Mouse (Mus musculus): Measurements from ENCODE around the gene Kank2. TPM values are rescaled to one million over a fixed set of nuclear protein-coding genes. Genes with fewer than 3 reads are reported as not detected.

The Kank2 gene
- polyA plus RNA-seq, 1 experiment = 1.7 TPM

DNA sequence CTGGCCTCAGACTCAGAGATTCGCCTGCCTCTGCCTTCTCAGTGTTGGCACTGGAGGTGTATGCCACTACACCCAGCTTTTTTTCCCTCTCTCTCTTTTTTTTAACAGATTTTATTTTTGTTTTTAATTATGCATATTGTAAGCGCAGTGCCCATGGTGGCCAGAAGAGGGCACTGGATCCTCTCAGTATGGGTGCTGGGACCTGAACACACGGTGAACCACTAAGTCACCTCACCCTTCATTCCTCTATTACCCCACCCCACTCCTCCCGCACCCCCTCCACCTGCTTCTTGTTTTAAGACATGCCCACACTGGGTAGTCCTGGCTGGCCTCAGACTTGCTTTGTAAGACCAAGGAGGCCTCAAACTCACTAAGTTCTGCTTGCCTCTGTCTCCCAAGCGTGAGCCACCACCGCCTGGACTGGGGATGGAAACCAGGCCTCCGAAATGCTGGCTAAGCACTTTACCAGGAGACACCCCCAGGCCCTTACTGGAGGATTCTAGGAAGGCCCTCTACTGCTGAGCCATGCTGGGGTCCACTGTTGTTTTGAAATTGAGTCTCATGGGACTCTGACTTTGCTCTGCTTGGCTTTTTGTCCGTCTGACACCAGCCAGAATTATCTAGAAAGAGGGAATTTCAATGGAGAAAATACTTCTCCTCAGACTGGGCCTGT lies 41.7 kb upstream of the Kank2 start:
- Histone ChIP-seq H3K4me1 (ENCODE audit: control insufficient read depth, insufficient read depth, low read length) (no peaks in the 10 kb centered on the region), H3K4me3 (replicated peaks; ENCODE audit: control insufficient read depth, low read depth, low read length) (no peak overlapping the region), H3K27ac (ENCODE audit: control insufficient read depth, insufficient read depth, low read depth, low read length, poor library complexity) (no peak overlapping the region)
- WGBS = 49% methylated on average over 8 of the region's 8 CpGs
- TF ChIP-seq CTCF (IDR thresholded peaks at IDR 0.05; ENCODE audit: control insufficient read depth, insufficient read depth, low read length) = peak; percentile 85
- no peak for TF ChIP-seq POLR2A (IDR thresholded peaks at IDR 0.05; ENCODE audit: borderline replicate concordance, control insufficient read depth, low read depth, low read length)

- Histone ChIP-seq H3K4me3 (replicated peaks; ENCODE audit: control insufficient read depth, low read depth, low read length) (no peak overlapping the region), H3K27ac (ENCODE audit: control insufficient read depth, insufficient read depth, low read depth, low read length, poor library complexity) (no peak overlapping the region), H3K4me1 (ENCODE audit: control insufficient read depth, insufficient read depth, low read length) (peaks cover 2% of the 10 kb centered on the region; the same call in 1 of the 2 replicates)
- WGBS = 88% methylated on average over 2 of the region's 2 CpGs
- no peak for TF ChIP-seq CTCF (IDR thresholded peaks at IDR 0.05; ENCODE audit: control insufficient read depth, insufficient read depth, low read length)
- TF ChIP-seq POLR2A (IDR thresholded peaks at IDR 0.05; ENCODE audit: borderline replicate concordance, control insufficient read depth, low read depth, low read length) = no peak
Measured at GRCm38 (mm10) chr9:21837690-21838089, 39.1 kb upstream of the Kank2 start.

DNA sequence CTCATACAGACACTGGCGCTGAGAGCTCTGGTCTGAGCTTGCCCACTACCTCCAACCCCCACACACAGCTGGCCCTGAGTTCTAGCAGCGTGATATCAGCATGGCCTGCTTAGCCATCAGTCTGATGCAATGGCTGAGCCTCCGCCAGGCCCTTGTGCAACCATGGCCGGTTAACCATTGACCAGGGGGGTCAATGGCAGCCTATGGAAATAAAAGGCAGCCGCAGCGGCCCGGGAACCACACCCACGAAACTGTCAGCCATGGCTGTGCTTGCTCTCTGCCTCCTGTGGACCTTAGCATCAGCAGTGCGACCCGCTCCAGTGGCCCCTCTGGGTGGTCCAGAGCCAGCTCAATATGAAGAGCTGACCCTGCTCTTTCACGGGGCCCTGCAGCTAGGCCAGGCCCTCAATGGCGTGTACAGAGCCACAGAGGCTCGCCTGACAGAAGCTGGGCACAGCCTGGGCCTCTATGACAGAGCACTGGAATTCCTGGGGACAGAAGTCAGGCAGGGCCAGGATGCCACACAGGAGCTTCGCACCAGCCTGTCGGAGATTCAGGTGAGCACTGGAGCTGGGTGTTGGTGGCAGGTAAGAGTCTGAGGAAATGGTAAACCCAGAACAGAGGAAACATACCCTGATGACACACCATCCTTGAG lies 36.8 kb upstream of the Kank2 start, which contains the start of gene Angptl8:
TSS of gene Angptl8 (plus strand) at position 253 of the 655 bp plus-strand sequence.
- H3K4me1 ChIP-seq (ENCODE audit: control insufficient read depth, insufficient read depth, low read length) = peaks cover 2% of the 10 kb centered on the region; the same call in 1 of the 2 replicates
- peak; percentile 28; the same call in 1 of the 2 replicates for TF ChIP-seq POLR2A (IDR thresholded peaks at IDR 0.05; ENCODE audit: borderline replicate concordance, control insufficient read depth, low read depth, low read length)
- TF ChIP-seq CTCF (IDR thresholded peaks at IDR 0.05; ENCODE audit: control insufficient read depth, insufficient read depth, low read length) = no peak
- no peak within 1 kb of the TSS for H3K4me3 ChIP-seq (replicated peaks; ENCODE audit: control insufficient read depth, low read depth, low read length)
- peak within 1 kb of the TSS; percentile 36 for H3K27ac ChIP-seq (ENCODE audit: control insufficient read depth, insufficient read depth, low read depth, low read length, poor library complexity)
- 60% methylated on average over 15 of the region's 15 CpGs for WGBS

DNA sequence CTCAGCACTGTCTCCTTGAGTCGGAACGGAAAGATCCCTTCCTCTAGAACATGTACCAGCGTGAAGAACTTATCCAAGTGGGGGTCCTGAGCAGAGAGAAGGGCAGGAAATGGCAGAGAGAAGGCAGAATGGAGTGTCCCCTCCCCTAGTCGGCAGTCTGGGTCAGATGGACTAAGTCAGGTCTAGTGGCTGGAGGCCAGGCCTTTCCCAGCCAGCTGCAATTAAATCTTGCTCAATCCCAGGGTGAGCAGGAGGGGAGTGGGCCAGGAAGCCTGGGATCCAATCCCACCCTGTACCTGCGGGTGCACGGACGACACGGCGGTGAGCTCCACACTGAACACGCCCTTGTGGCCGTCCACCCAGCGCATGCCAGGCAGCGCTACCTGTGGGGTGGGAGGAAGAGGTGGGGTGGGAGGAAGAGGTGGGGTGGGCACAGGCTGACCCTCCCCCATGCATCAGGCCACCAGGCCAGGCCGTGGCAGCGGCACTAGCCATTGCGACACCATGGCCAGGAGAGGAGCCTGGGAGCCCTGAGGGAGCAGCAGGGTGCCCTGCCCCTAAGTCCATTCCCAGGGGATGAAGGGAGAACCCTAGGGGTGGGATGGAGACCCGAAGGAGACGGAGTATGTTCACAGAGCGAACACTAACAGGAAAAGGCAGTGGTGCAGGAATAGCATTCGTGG lies 33.2 kb upstream of the Kank2 start:
- H3K27ac ChIP-seq (ENCODE audit: control insufficient read depth, insufficient read depth, low read depth, low read length, poor library complexity) = no peak overlapping the region
- 78% methylated on average over 20 of the region's 20 CpGs for WGBS
- H3K4me1 ChIP-seq (ENCODE audit: control insufficient read depth, insufficient read depth, low read length) = peaks cover 2% of the 10 kb centered on the region; the same call in 1 of the 2 replicates
- no peak overlapping the region for H3K4me3 ChIP-seq (replicated peaks; ENCODE audit: control insufficient read depth, low read depth, low read length)
- TF ChIP-seq CTCF (IDR thresholded peaks at IDR 0.05; ENCODE audit: control insufficient read depth, insufficient read depth, low read length) (no peak), POLR2A (IDR thresholded peaks at IDR 0.05; ENCODE audit: borderline replicate concordance, control insufficient read depth, low read depth, low read length) (no peak)

DNA sequence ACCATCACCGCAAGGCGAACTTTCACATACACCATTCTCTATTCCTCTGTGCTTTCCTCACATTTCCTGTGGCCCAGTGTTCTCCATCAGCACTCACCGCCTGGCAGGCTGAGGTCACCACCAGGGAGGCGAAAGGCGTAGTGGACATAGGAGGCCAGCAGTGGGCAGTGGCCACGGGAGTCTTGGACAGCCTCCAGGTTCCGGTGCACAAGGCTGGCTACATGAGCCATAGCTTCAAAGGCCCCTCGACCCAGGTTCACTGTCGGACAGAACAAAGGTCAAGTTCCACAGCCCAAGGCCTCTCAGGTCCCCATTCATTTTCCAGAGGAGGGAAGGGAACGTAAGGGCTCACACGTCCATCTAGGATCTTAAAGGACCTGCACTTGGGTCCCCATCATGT lies 32.4 kb upstream of the Kank2 start:
- Histone ChIP-seq H3K4me3 (replicated peaks; ENCODE audit: control insufficient read depth, low read depth, low read length) (no peak overlapping the region), H3K4me1 (ENCODE audit: control insufficient read depth, insufficient read depth, low read length) (peaks cover 2% of the 10 kb centered on the region; the same call in 1 of the 2 replicates), H3K27ac (ENCODE audit: control insufficient read depth, insufficient read depth, low read depth, low read length, poor library complexity) (no peak overlapping the region)
- WGBS = 86% methylated on average over 11 of the region's 11 CpGs
- no peak for TF ChIP-seq POLR2A (IDR thresholded peaks at IDR 0.05; ENCODE audit: borderline replicate concordance, control insufficient read depth, low read depth, low read length)
- TF ChIP-seq CTCF (IDR thresholded peaks at IDR 0.05; ENCODE audit: control insufficient read depth, insufficient read depth, low read length) = no peak

- H3K4me1 ChIP-seq (ENCODE audit: control insufficient read depth, insufficient read depth, low read length) = peaks cover 2% of the 10 kb centered on the region; the same call in 1 of the 2 replicates
- WGBS = 77% methylated on average over 5 of the region's 5 CpGs
- TF ChIP-seq POLR2A (IDR thresholded peaks at IDR 0.05; ENCODE audit: borderline replicate concordance, control insufficient read depth, low read depth, low read length) (no peak), CTCF (IDR thresholded peaks at IDR 0.05; ENCODE audit: control insufficient read depth, insufficient read depth, low read length) (no peak)
- no peak overlapping the region for H3K4me3 ChIP-seq (replicated peaks; ENCODE audit: control insufficient read depth, low read depth, low read length)
- no peak overlapping the region for H3K27ac ChIP-seq (ENCODE audit: control insufficient read depth, insufficient read depth, low read depth, low read length, poor library complexity)
Measured at GRCm38 (mm10) chr9:21830461-21830850, 31.9 kb upstream of the Kank2 start.

GRCm38 (mm10) chr9:21829834-21830460 lies 31.4 kb upstream of the Kank2 start:
- TF ChIP-seq POLR2A (IDR thresholded peaks at IDR 0.05; ENCODE audit: borderline replicate concordance, control insufficient read depth, low read depth, low read length) (no peak), CTCF (IDR thresholded peaks at IDR 0.05; ENCODE audit: control insufficient read depth, insufficient read depth, low read length) (no peak)
- WGBS = 91% methylated on average over 14 of the region's 14 CpGs
- Histone ChIP-seq H3K4me1 (ENCODE audit: control insufficient read depth, insufficient read depth, low read length) (no peaks in the 10 kb centered on the region), H3K27ac (ENCODE audit: control insufficient read depth, insufficient read depth, low read depth, low read length, poor library complexity) (no peak overlapping the region), H3K4me3 (replicated peaks; ENCODE audit: control insufficient read depth, low read depth, low read length) (no peak overlapping the region)

DNA sequence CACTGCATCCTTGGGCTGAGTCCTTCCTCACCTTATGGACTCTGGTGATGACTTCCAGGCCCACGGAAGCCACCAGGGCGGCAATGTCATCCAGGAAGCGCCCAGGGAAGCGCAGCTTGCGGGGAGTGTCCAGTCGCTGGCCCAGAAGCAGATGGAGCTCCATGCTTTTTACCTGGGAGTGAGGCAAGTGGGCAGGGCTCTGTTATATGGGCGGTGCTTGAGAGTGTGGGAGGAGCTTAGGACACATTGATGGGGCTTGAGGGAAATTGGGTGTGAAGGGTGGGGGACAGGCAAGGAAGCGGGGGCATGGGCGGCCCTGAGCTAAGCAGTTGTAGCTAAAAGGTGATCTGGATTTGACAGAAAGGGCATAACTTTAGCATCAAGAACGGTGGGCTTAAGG lies 25.8 kb upstream of the Kank2 start:
- Histone ChIP-seq H3K4me3 (replicated peaks; ENCODE audit: control insufficient read depth, low read depth, low read length) (no peak overlapping the region), H3K27ac (ENCODE audit: control insufficient read depth, insufficient read depth, low read depth, low read length, poor library complexity) (no peak overlapping the region), H3K4me1 (ENCODE audit: control insufficient read depth, insufficient read depth, low read length) (no peaks in the 10 kb centered on the region)
- TF ChIP-seq CTCF (IDR thresholded peaks at IDR 0.05; ENCODE audit: control insufficient read depth, insufficient read depth, low read length) = no peak
- no peak for TF ChIP-seq POLR2A (IDR thresholded peaks at IDR 0.05; ENCODE audit: borderline replicate concordance, control insufficient read depth, low read depth, low read length)
- 86% methylated on average over 10 of the region's 10 CpGs for WGBS
